Mouse (Mus musculus) MEL (cell line): ENCODE results near the gene Poc1a. TPM values are rescaled to one million over a fixed set of nuclear protein-coding genes. Genes with fewer than 3 reads are reported as not detected.

Experiments used
- DNase-seq: peaks from one replicate; pipeline ENCODE4 v3.0.0; 2011; ENCODE audit warnings: low read depth, low spot score
- H3K27ac ChIP-seq: 2 replicates; pipeline ENCODE4 v1.5.1; 2012; ENCODE audit warnings: low read depth, mild to moderate bottlenecking, control low read depth, low read length, moderate library complexity; ENCODE audit not compliant: control insufficient read depth
- H3K27me3 ChIP-seq, 2 experiments: fragments of 150-350 bp in 1 of 2; sonication (generic) in 1 of 2; 2 replicates each; pipeline ENCODE4 v1.6.1; 2012; ENCODE audit warnings: low read length in 2 of 2, mild to moderate bottlenecking in 2 of 2, improper control_type of control experiment in 1 of 2, moderate library complexity in 1 of 2; ENCODE audit not compliant: insufficient read depth in 2 of 2, control insufficient read depth in 1 of 2
- H3K36me3 ChIP-seq, 2 experiments: 2 replicates each; pipeline ENCODE4 v1.6.1; 2012 to 2014; ENCODE audit warnings: low read length in 2 of 2, improper control_type of control experiment in 1 of 2, inconsistent platforms in 1 of 2, mild to moderate bottlenecking in 1 of 2; ENCODE audit not compliant: insufficient read depth in 2 of 2, control insufficient read depth in 1 of 2
- H3K4me1 ChIP-seq, 2 experiments: fragments of 150-350 bp in 1 of 2; sonication (generic) in 1 of 2; 2 replicates each; pipeline ENCODE4 v1.6.1; 2012; ENCODE audit warnings: low read length in 2 of 2, improper control_type of control experiment in 1 of 2, mild to moderate bottlenecking in 1 of 2; ENCODE audit not compliant: insufficient read depth in 2 of 2, control insufficient read depth in 1 of 2
- H3K4me3 ChIP-seq, 2 experiments: fragments of 150-350 bp in 1 of 2; sonication (generic) in 1 of 2; 2 replicates each; pipeline ENCODE4 v1.5.1; 2012; ENCODE audit warnings: low read depth in 2 of 2, low read length in 2 of 2, mild to moderate bottlenecking in 2 of 2, moderate library complexity in 2 of 2, control low read depth in 1 of 2, improper control_type of control experiment in 1 of 2; ENCODE audit not compliant: control insufficient read depth in 1 of 2, insufficient read depth in 1 of 2
- H3K79me2 ChIP-seq: 2 replicates; pipeline ENCODE4 v1.6.1; 2012; ENCODE audit warnings: mild to moderate bottlenecking, low read length, moderate library complexity; ENCODE audit not compliant: control insufficient read depth, poor library complexity, insufficient read depth
- H3K9ac ChIP-seq: 2 replicates; pipeline ENCODE4 v1.6.1; 2012; ENCODE audit warnings: low read depth, mild to moderate bottlenecking, control low read depth, low read length, moderate library complexity; ENCODE audit not compliant: control insufficient read depth, poor library complexity, severe bottlenecking
- H3K9me3 ChIP-seq: fragments of 150-350 bp; sonication (generic); replicated peaks from 2 replicates; pipeline ENCODE4 v1.6.1; 2012; ENCODE audit warnings: mild to moderate bottlenecking, low read length, improper control_type of control experiment, moderate library complexity; ENCODE audit not compliant: insufficient read depth
- BHLHE40 ChIP-seq: IDR thresholded peaks from 2 replicates; pipeline ENCODE4 v1.6.1; 2012; ENCODE audit warnings: low read depth, mild to moderate bottlenecking, inconsistent platforms, low read length, improper control_type of control experiment, borderline replicate concordance
- CHD2 ChIP-seq: IDR thresholded peaks from 2 replicates; pipeline ENCODE4 v1.6.1; 2011; ENCODE audit warnings: low read length, improper control_type of control experiment
- CTCF ChIP-seq, 3 experiments: IDR thresholded peaks in 2 of 3; conservative IDR thresholded peaks in 1 of 3; 2 replicates each; pipeline ENCODE4 v1.5.1; 2011 to 2012; ENCODE audit warnings: low read length in 3 of 3, low read depth in 2 of 3, mild to moderate bottlenecking in 2 of 3, improper control_type of control experiment in 1 of 3, inconsistent platforms in 1 of 3, mixed read lengths in 1 of 3, moderate library complexity in 1 of 3; ENCODE audit not compliant: control insufficient read depth in 1 of 3, insufficient read depth in 1 of 3, poor library complexity in 1 of 3, severe bottlenecking in 1 of 3
- EP300 ChIP-seq, 2 experiments: IDR thresholded peaks; 2 replicates each; pipeline ENCODE4 v1.6.1; 2011; ENCODE audit warnings: improper control_type of control experiment in 2 of 2, low read length in 2 of 2, low read depth in 1 of 2, mild to moderate bottlenecking in 1 of 2
- ETS1 ChIP-seq: IDR thresholded peaks from 2 replicates; pipeline ENCODE4 v1.6.1; 2012; ENCODE audit warnings: low read depth, mild to moderate bottlenecking, inconsistent platforms, low read length, improper control_type of control experiment, moderate library complexity
- GABPA ChIP-seq: IDR thresholded peaks from 2 replicates; pipeline ENCODE4 v1.6.1; 2012; ENCODE audit warnings: low read depth, mild to moderate bottlenecking, inconsistent platforms, low read length, improper control_type of control experiment, moderate library complexity
- KAT2A ChIP-seq: conservative IDR thresholded peaks from 2 replicates; pipeline ENCODE4 v1.6.1; 2012; ENCODE audit warnings: low read depth, low read length, improper control_type of control experiment, inconsistent platforms
- MAFK ChIP-seq: IDR thresholded peaks from 2 replicates; pipeline ENCODE4 v1.6.1; 2011; ENCODE audit warnings: low read depth, mild to moderate bottlenecking, low read length, improper control_type of control experiment, borderline replicate concordance
- MXI1 ChIP-seq: IDR thresholded peaks from 2 replicates; pipeline ENCODE4 v1.6.1; 2011; ENCODE audit warnings: mild to moderate bottlenecking, low read depth, low read length, improper control_type of control experiment
- MYC ChIP-seq: IDR thresholded peaks from 2 replicates; pipeline ENCODE4 v1.6.1; 2011; ENCODE audit warnings: low read depth, mild to moderate bottlenecking, low read length, improper control_type of control experiment, moderate library complexity
- NRF1 ChIP-seq: IDR thresholded peaks from 2 replicates; pipeline ENCODE4 v1.6.1; 2014; ENCODE audit warnings: low read depth, mild to moderate bottlenecking, inconsistent platforms, low read length, improper control_type of control experiment, moderate library complexity; ENCODE audit not compliant: poor library complexity, insufficient read depth, severe bottlenecking
- POLR2A ChIP-seq, 2 experiments: IDR thresholded peaks; 2 replicates each; pipeline ENCODE4 v1.6.1; 2011 to 2012; ENCODE audit warnings: low read length in 2 of 2, mild to moderate bottlenecking in 2 of 2, control low read depth in 1 of 2, improper control_type of control experiment in 1 of 2, low read depth in 1 of 2, moderate library complexity in 1 of 2; ENCODE audit not compliant: control insufficient read depth in 1 of 2, insufficient read depth in 1 of 2, poor library complexity in 1 of 2
- POLR2AphosphoS5 ChIP-seq: IDR thresholded peaks from 2 replicates; pipeline ENCODE4 v1.6.1; 2012; ENCODE audit warnings: low read depth, borderline replicate concordance, mild to moderate bottlenecking, inconsistent platforms, low read length, moderate library complexity, mixed read lengths
- RAD21 ChIP-seq: IDR thresholded peaks from 2 replicates; pipeline ENCODE4 v1.6.1; 2011; ENCODE audit warnings: mild to moderate bottlenecking, low read depth, low read length, improper control_type of control experiment
- RCOR1 ChIP-seq: IDR thresholded peaks from 2 replicates; pipeline ENCODE4 v1.6.1; 2012; ENCODE audit warnings: low read depth, mild to moderate bottlenecking, inconsistent platforms, low read length, improper control_type of control experiment
- SIN3A ChIP-seq: IDR thresholded peaks from 2 replicates; pipeline ENCODE4 v1.6.1; 2012; ENCODE audit warnings: low read length, improper control_type of control experiment, inconsistent platforms
- SMC3 ChIP-seq: IDR thresholded peaks from 2 replicates; pipeline ENCODE4 v1.6.1; 2011; ENCODE audit warnings: low read depth, low read length, improper control_type of control experiment
- ZC3H11A ChIP-seq: IDR thresholded peaks from 2 replicates; pipeline ENCODE4 v1.6.1; 2012; ENCODE audit warnings: low read depth, mild to moderate bottlenecking, inconsistent platforms, low read length, improper control_type of control experiment
- ZMIZ1 ChIP-seq: IDR thresholded peaks from 2 replicates; pipeline ENCODE4 v1.6.1; 2012; ENCODE audit warnings: low read depth, mild to moderate bottlenecking, inconsistent platforms, low read length, improper control_type of control experiment, moderate library complexity
- polyA plus RNA-seq, 2 experiments: library from polyadenylated mRNA; stranded (reverse) in 1 of 2; unstranded in 1 of 2; fragments of >175 nt in 1 of 2; fragments of >200 nt in 1 of 2; gene quantifications; 2 replicates each; pipeline versions ENCODE4 v1.2.1 to v1.2.4; 2012; ENCODE audit warnings: low replicate concordance in 2 of 2, low read depth in 1 of 2; ENCODE audit not compliant: insufficient read length in 2 of 2, insufficient read depth in 1 of 2, missing spikeins in 1 of 2
- total RNA-seq: library from RNA; depleted of rRNA; stranded (reverse); fragments of 300-350 nt; gene quantifications from 2 replicates; pipeline ENCODE4 v1.2.3, GENCODE M21; 2012

Gene Poc1a
- total and polyA plus RNA-seq, 3 experiments: 33.8 to 41.3 TPM; not detected in 1

DNA sequence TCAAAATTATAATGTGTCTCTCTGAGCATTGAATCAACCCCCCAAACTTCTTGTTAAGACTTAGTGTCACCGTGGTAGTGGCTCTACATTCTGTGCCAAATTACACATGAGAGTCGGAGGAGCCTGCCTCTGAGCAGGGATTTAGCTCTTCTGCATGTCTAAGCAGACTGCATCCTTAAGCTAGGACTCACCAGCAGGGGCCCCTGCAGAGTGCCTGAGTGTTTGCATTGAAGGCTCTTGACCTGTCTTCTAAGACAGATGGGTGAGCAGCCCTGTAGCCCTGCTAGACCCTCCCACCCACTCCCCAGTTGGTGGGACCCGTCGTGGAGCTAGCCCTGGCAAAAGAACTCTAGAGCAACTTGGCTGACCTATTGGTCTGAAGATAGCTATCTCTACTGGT is 6.3 kb downstream of the Poc1a start:
- TF ChIP-seq EP300 (IDR thresholded peaks at IDR 0.05; ENCODE audit: low read depth in 1 of 2, low read length in 2 of 2): no peak
- TF ChIP-seq GABPA: no peak
- TF ChIP-seq BHLHE40: no peak
- no peak for TF ChIP-seq MXI1
- no peak for TF ChIP-seq ZC3H11A
- no peak for TF ChIP-seq ETS1
- TF ChIP-seq CHD2: no peak
- no peak for TF ChIP-seq CTCF (IDR thresholded peaks at IDR 0.05 in 2 of 3, conservative IDR thresholded peaks at IDR 0.05 in 1 of 3; ENCODE audit: control insufficient read depth in 1 of 3, insufficient read depth in 1 of 3, low read depth in 2 of 3, low read length in 3 of 3, poor library complexity in 1 of 3, severe bottlenecking in 1 of 3)
- no peak for TF ChIP-seq POLR2AphosphoS5
- no peak for TF ChIP-seq NRF1
- no peak for TF ChIP-seq SIN3A
- TF ChIP-seq MAFK: no peak
- TF ChIP-seq ZMIZ1: no peak
- TF ChIP-seq SMC3: no peak
- TF ChIP-seq RCOR1: no peak
- no peak for TF ChIP-seq KAT2A
- no peak for TF ChIP-seq POLR2A (IDR thresholded peaks at IDR 0.05; ENCODE audit: control insufficient read depth in 1 of 2, insufficient read depth in 1 of 2, low read depth in 1 of 2, low read length in 2 of 2, poor library complexity in 1 of 2)
- TF ChIP-seq MYC: no peak
- H3K27ac ChIP-seq: no peak overlapping the region
- H3K36me3 ChIP-seq: no peaks in the 10 kb centered on the region
- no peaks in the 10 kb centered on the region for H3K4me1 ChIP-seq
- no peaks in the 10 kb centered on the region for H3K79me2 ChIP-seq
- H3K9ac ChIP-seq: no peak overlapping the region
- no peaks in the 10 kb centered on the region for H3K27me3 ChIP-seq
- H3K4me3 ChIP-seq: no peak overlapping the region
- no peaks in the 10 kb centered on the region for H3K9me3 ChIP-seq
- DNase-seq: no peak

DNA sequence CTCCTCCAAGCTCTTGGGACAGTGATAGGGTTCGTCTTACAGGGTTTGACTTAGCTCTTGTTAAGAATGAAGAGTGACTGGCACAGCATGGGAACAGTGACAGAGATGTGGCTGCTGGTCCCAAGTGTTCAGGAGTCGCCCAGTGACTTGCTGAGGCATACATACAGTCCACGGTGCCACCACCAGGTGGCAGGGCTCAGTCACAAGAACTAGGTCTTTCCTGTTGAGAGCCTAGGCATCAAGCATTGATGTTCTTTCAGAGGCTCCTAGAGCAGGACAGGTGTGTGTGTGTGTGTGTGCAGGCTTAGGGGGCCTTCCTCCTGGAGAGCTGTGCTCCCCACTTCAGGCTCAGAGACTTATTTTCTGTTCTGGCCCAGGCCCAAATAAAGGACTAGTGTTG is 8.0 kb downstream of the Poc1a start:
- Histone ChIP-seq H3K4me1 (no peaks in the 10 kb centered on the region), H3K79me2 (no peaks in the 10 kb centered on the region), H3K9me3 (no peaks in the 10 kb centered on the region)
- TF ChIP-seq ZC3H11A (peak; percentile 40), CTCF (IDR thresholded peaks at IDR 0.05 in 2 of 3, conservative IDR thresholded peaks at IDR 0.05 in 1 of 3; ENCODE audit: control insufficient read depth in 1 of 3, insufficient read depth in 1 of 3, low read depth in 2 of 3, low read length in 3 of 3, poor library complexity in 1 of 3, severe bottlenecking in 1 of 3) (peak; percentile 63 to 80 (median 80)), SMC3 (peak; percentile 91), MAFK (no peak), MYC (no peak), RAD21 (peak; percentile 60)
- TF ChIP-seq, all 39 proteins: peak for 4
- H3K27ac ChIP-seq: no peak overlapping the region
- H3K9ac ChIP-seq: no peak overlapping the region
- peak; percentile 74 for DNase-seq
- H3K36me3 ChIP-seq: no peaks in the 10 kb centered on the region
- no peak overlapping the region for H3K4me3 ChIP-seq
- H3K27me3 ChIP-seq: no peaks in the 10 kb centered on the region
